Mouse (Mus musculus) kidney, postnatal 0 days (tissue): ENCODE data around the gene Mylk. TPM values are rescaled to one million over a fixed set of nuclear protein-coding genes. Genes with fewer than 3 reads are reported as not detected.

Experiments used
- ATAC-seq: fragments of 200-750 bp; cut with Nextera tagmentation; replicated peaks from 2 replicates; pipeline ENCODE4 v1.8.0; 2017; ENCODE audit warnings: low read depth, moderate number of reproducible peaks, moderate TSS enrichment, moderate library complexity; ENCODE audit not compliant: low FRiP score
- DNase-seq: peaks from one replicate; pipeline ENCODE4 v3.0.0-alpha.2; 2016; ENCODE audit warnings: low spot score
- H3K27ac ChIP-seq: fragments of 300-500 bp; sonication (generic); 2 replicates; pipeline ENCODE4 v1.5.1; 2014; ENCODE audit warnings: mild to moderate bottlenecking
- H3K27me3 ChIP-seq: fragments of 300-500 bp; sonication (generic); 2 replicates; pipeline ENCODE4 v1.6.1; 2014; ENCODE audit warnings: low read length, mixed read lengths; ENCODE audit not compliant: insufficient read depth
- H3K36me3 ChIP-seq: fragments of 300-500 bp; sonication (generic); 2 replicates; pipeline ENCODE4 v1.6.1; 2014; ENCODE audit warnings: low read length, mixed read lengths; ENCODE audit not compliant: insufficient read depth
- H3K4me1 ChIP-seq: fragments of 300-500 bp; sonication (generic); replicated peaks from 2 replicates; pipeline ENCODE4 v1.6.1; 2014; ENCODE audit warnings: antibody characterized with exemption, low read length, mixed read lengths; ENCODE audit not compliant: insufficient read depth
- H3K4me2 ChIP-seq: fragments of 300-500 bp; sonication (generic); 2 replicates; pipeline ENCODE4 v1.6.1; 2014; ENCODE audit warnings: mild to moderate bottlenecking, low read length, moderate library complexity, mixed read lengths
- H3K4me3 ChIP-seq: fragments of 300-500 bp; sonication (generic); replicated peaks from 2 replicates; pipeline ENCODE4 v1.5.1; 2014; ENCODE audit warnings: low read depth, low read length
- H3K9ac ChIP-seq: fragments of 300-500 bp; sonication (generic); 2 replicates; pipeline ENCODE4 v1.6.1; 2014; ENCODE audit warnings: low read depth, low read length
- H3K9me3 ChIP-seq: fragments of 300-500 bp; sonication (generic); replicated peaks from 2 replicates; pipeline ENCODE4 v1.6.1; 2016; ENCODE audit warnings: low read length, inconsistent platforms, mixed read lengths
- CTCF ChIP-seq: IDR thresholded peaks from 2 replicates; pipeline ENCODE4 v1.5.1; 2016; ENCODE audit warnings: antibody characterized with exemption, low read depth, mild to moderate bottlenecking, moderate library complexity
- WGBS: fragments of 180-500 bp; shearing (Covaris S2); extraction: QIAGEN DNeasy Blood & Tissue Kit; methylation state at CpG from one replicate; pipeline ENCODE4 v1.1.7; 2014; 5-methylcytosine and 5-hydroxymethylcytosine counted together
- polyA plus RNA-seq: library from polyadenylated mRNA; unstranded; fragments of >200 nt; fragmentation: Nextera tagmentation; extraction: Ambion mirVana; gene quantifications from 2 replicates; pipeline ENCODE4 v1.2.1, GENCODE M21; 2015

Mylk gene
- polyA plus RNA-seq, 1 experiment from 2014 or later: 68.5 TPM

GRCm38 (mm10) chr16:34844783-34845182 lies 99.8 kb downstream of the Mylk start:
- no peaks in the 10 kb centered on the region for H3K36me3 ChIP-seq
- DNase-seq: no peak
- no peak overlapping the region for H3K4me2 ChIP-seq
- no peak overlapping the region for H3K27ac ChIP-seq
- H3K9me3 ChIP-seq: no peaks in the 10 kb centered on the region
- ATAC-seq: no peak
- H3K4me1 ChIP-seq: no peaks in the 10 kb centered on the region
- H3K9ac ChIP-seq: no peak overlapping the region
- no peak for TF ChIP-seq CTCF
- WGBS: 89% methylated on average over 6 of the region's 6 CpGs
- no peak overlapping the region for H3K4me3 ChIP-seq
- no peaks in the 10 kb centered on the region for H3K27me3 ChIP-seq

GRCm38 (mm10) chr16:34847638-34848037 lies 102.6 kb downstream of the Mylk start:
- 45% methylated on average over 3 of the region's 3 CpGs for WGBS
- ATAC-seq: no peak

DNA sequence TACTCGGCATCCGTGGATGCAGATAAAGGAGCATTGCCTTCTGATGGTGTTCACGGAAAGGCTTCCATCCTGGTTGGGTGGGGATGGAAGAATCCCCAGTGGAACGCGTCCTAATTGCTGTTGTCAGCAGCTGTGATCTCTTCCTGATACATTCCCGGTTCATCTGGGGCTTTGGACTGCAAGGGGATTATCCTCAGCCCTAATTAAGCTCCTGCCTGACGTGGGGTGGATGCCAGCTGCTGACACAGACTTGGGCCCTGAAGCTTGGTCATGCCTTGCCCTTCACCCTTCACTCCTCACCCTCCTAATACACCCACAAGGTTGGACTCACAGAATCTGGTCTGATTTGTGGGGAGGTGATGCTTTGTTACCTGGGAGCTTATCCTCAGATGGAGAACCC lies 109.1 kb downstream of the Mylk start:
- WGBS: 80% methylated on average over 7 of the region's 7 CpGs
- Histone ChIP-seq H3K4me3 (no peak overlapping the region), H3K27me3 (no peaks in the 10 kb centered on the region), H3K9ac (no peak overlapping the region), H3K36me3 (no peaks in the 10 kb centered on the region), H3K9me3 (no peaks in the 10 kb centered on the region), H3K4me2 (no peak overlapping the region), H3K27ac (no peak overlapping the region), H3K4me1 (no peaks in the 10 kb centered on the region)
- ATAC-seq (no peak), DNase-seq (no peak)
- TF ChIP-seq CTCF: no peak

More at GRCm38 (mm10) chr16:34847638-34848037, 102.6 kb downstream of the Mylk start:
- no peak overlapping the region for H3K27ac ChIP-seq
- H3K4me3 ChIP-seq: no peak overlapping the region
- TF ChIP-seq CTCF: no peak
- H3K9ac ChIP-seq: no peak overlapping the region
- no peaks in the 10 kb centered on the region for H3K27me3 ChIP-seq
- H3K4me2 ChIP-seq: no peak overlapping the region
- no peak for DNase-seq
- no peaks in the 10 kb centered on the region for H3K4me1 ChIP-seq
- H3K36me3 ChIP-seq: no peaks in the 10 kb centered on the region
- no peaks in the 10 kb centered on the region for H3K9me3 ChIP-seq

- 78% methylated on average over 6 of the region's 6 CpGs for WGBS
- Histone ChIP-seq H3K27ac (no peak overlapping the region), H3K4me1 (no peaks in the 10 kb centered on the region), H3K4me2 (no peak overlapping the region), H3K27me3 (no peaks in the 10 kb centered on the region), H3K9ac (no peak overlapping the region), H3K36me3 (no peaks in the 10 kb centered on the region), H3K9me3 (no peaks in the 10 kb centered on the region), H3K4me3 (no peak overlapping the region)
- no peak for TF ChIP-seq CTCF
- ATAC-seq (no peak), DNase-seq (no peak)
Measured at GRCm38 (mm10) chr16:34855136-34855535, 110.1 kb downstream of the Mylk start.

- no peak for ATAC-seq
- H3K36me3 ChIP-seq: no peaks in the 10 kb centered on the region
- 74% methylated on average over 2 of the region's 2 CpGs for WGBS
Measured at GRCm38 (mm10) chr16:34855751-34856150, 110.7 kb downstream of the Mylk start.

GRCm38 (mm10) chr16:34857631-34858030 lies 112.6 kb downstream of the Mylk start:
- 49% methylated on average over 5 of the region's 5 CpGs for WGBS
- ATAC-seq (no peak), DNase-seq (peak; percentile 35)
- peaks cover 6% of the 10 kb centered on the region; the same call in 1 of the 2 replicates for H3K4me1 ChIP-seq
- no peak overlapping the region for H3K4me3 ChIP-seq
- TF ChIP-seq CTCF: no peak
- no peaks in the 10 kb centered on the region for H3K27me3 ChIP-seq
- H3K27ac ChIP-seq: no peak overlapping the region
- H3K4me2 ChIP-seq: no peak overlapping the region
- no peaks in the 10 kb centered on the region for H3K36me3 ChIP-seq
- H3K9ac ChIP-seq: no peak overlapping the region
- no peaks in the 10 kb centered on the region for H3K9me3 ChIP-seq

More at GRCm38 (mm10) chr16:34855751-34856150, 110.7 kb downstream of the Mylk start:
- no peak for DNase-seq
- H3K9me3 ChIP-seq: no peaks in the 10 kb centered on the region
- H3K4me1 ChIP-seq: no peaks in the 10 kb centered on the region
- H3K9ac ChIP-seq: no peak overlapping the region
- H3K4me2 ChIP-seq: no peak overlapping the region
- H3K27me3 ChIP-seq: no peaks in the 10 kb centered on the region
- H3K27ac ChIP-seq: no peak overlapping the region
- no peak overlapping the region for H3K4me3 ChIP-seq
- TF ChIP-seq CTCF: no peak

- peaks cover 6% of the 10 kb centered on the region; the same call in 1 of the 2 replicates for H3K4me1 ChIP-seq
- H3K9ac ChIP-seq: no peak overlapping the region
- H3K27ac ChIP-seq: no peak overlapping the region
- H3K27me3 ChIP-seq: no peaks in the 10 kb centered on the region
- TF ChIP-seq CTCF: no peak
- WGBS: 93% methylated on average over 3 of the region's 3 CpGs
- H3K9me3 ChIP-seq: no peaks in the 10 kb centered on the region
- ATAC-seq: no peak
- no peak overlapping the region for H3K4me2 ChIP-seq
- no peaks in the 10 kb centered on the region for H3K36me3 ChIP-seq
- no peak overlapping the region for H3K4me3 ChIP-seq
- no peak for DNase-seq
Measured at GRCm38 (mm10) chr16:34860761-34861160, 115.8 kb downstream of the Mylk start.
